In genomic region chr6:113681271-113681670, GRCm38 (mm10) we compare ENCODE assay signal across 9 mouse cellular contexts. TPM values are rescaled to one million over a fixed set of nuclear protein-coding genes. Genes with fewer than 3 reads are reported as not detected.
DNase-seq lines count a peak whose midpoint lies in the region; ATAC-seq and TF ChIP-seq lines count a peak whose summit lies in the region.
"Had no signal": no experiment of that assay in that cellular context is flagged by ENCODE, and none has a peak within 500 bp of the region (broad histone marks: within the 10 kb centered on the region; RNA-seq: fewer than 3 reads in every experiment).

No protein-coding gene starts in this region.

- H3K27me3 ChIP-seq in ES-Bruce4 (ENCODE audit: control insufficient read depth, insufficient read depth, low read length, poor library complexity, severe bottlenecking): no peaks in the 10 kb centered on the region
- H3K27me3 ChIP-seq in heart, postnatal 0 days (ENCODE audit: control insufficient read depth, insufficient read depth, low read length): no peaks in the 10 kb centered on the region
- H3K27me3 ChIP-seq in lung, embryonic 14.5 days (ENCODE audit: insufficient read depth, low read length): no peaks in the 10 kb centered on the region
- H3K27me3 ChIP-seq: limb, embryonic 12.5 days had no signal

- no peak overlapping the region for H3K4me2 ChIP-seq in heart, postnatal 0 days (ENCODE audit: low read depth, low read length)
- no peak overlapping the region for H3K4me2 ChIP-seq in lung, embryonic 14.5 days
- H3K4me2 ChIP-seq: limb, embryonic 12.5 days had no signal

- TF ChIP-seq POLR2A in ES-Bruce4 (IDR thresholded peaks at IDR 0.05; ENCODE audit: insufficient read depth, low read length): no peak
- no peak for TF ChIP-seq POLR2A in bone marrow macrophage, adult 2 months (IDR thresholded peaks at IDR 0.05; ENCODE audit: borderline replicate concordance, low read depth, low read length)

- TF ChIP-seq CTCF in ES-Bruce4 (IDR thresholded peaks at IDR 0.05; ENCODE audit: low read depth, low read length): peak; percentile 98
- TF ChIP-seq CTCF in bone marrow macrophage, adult 2 months (IDR thresholded peaks at IDR 0.05; ENCODE audit: low read depth, low read length): peak; percentile 62
- peak; percentile 91 for TF ChIP-seq CTCF in heart, postnatal 0 days (IDR thresholded peaks at IDR 0.05; ENCODE audit: low read depth)
- peak; percentile 92 for TF ChIP-seq CTCF in lung, embryonic 14.5 days (IDR thresholded peaks at IDR 0.05; ENCODE audit: low read depth)

- no peaks in the 10 kb centered on the region for H3K9me3 ChIP-seq in ES-Bruce4 (replicated peaks; ENCODE audit: control insufficient read depth, insufficient read depth, low read length, poor library complexity, severe bottlenecking)
- no peaks in the 10 kb centered on the region for H3K9me3 ChIP-seq in heart, postnatal 0 days (replicated peaks; ENCODE audit: control insufficient read depth, low read length)
- H3K9me3 ChIP-seq in lung, embryonic 14.5 days (ENCODE audit: low read depth, low read length): no peaks in the 10 kb centered on the region
- H3K9me3 ChIP-seq: limb, embryonic 12.5 days had no signal

- H3K9ac ChIP-seq in ES-Bruce4 (ENCODE audit: low read depth, poor library complexity, severe bottlenecking): no peak overlapping the region
- H3K9ac ChIP-seq in heart, postnatal 0 days (replicated peaks; ENCODE audit: low read depth, low read length): no peak overlapping the region
- H3K9ac ChIP-seq in lung, embryonic 14.5 days: no peak overlapping the region
- H3K9ac ChIP-seq: limb, embryonic 12.5 days had no signal

- no peak overlapping the region for H3K4me3 ChIP-seq in ES-Bruce4 (ENCODE audit: low read depth, low read length)
- H3K4me3 ChIP-seq in bone marrow macrophage, adult 2 months (ENCODE audit: insufficient read depth, low read length): no peak overlapping the region
- H3K4me3 ChIP-seq in heart, postnatal 0 days (ENCODE audit: low read depth, low read length): no peak overlapping the region
- no peak overlapping the region for H3K4me3 ChIP-seq in lung, embryonic 14.5 days (ENCODE audit: low read depth, low read length)
- H3K4me3 ChIP-seq: limb, embryonic 12.5 days had no signal

- ATAC-seq in erythroblast, adult 5-6 weeks (replicated peaks; ENCODE audit: low FRiP score, poor library complexity, severe bottlenecking): peak; percentile 87
- peak; percentile 82 for ATAC-seq in heart, postnatal 0 days (ENCODE audit: insufficient read depth, low read depth)
- ATAC-seq in lung, embryonic 14.5 days (ENCODE audit: insufficient read depth): peak; percentile 66; the same call in 1 of the 2 replicates

- 21% methylated on average over 4 of the region's 4 CpGs for WGBS in heart, postnatal 0 days
- WGBS in lung, embryonic 14.5 days: 20% methylated on average over 4 of the region's 4 CpGs

- H3K4me1 ChIP-seq in ES-Bruce4 (ENCODE audit: control insufficient read depth, insufficient read depth, low read length): peaks cover 8% of the 10 kb centered on the region
- H3K4me1 ChIP-seq in bone marrow macrophage, adult 2 months (ENCODE audit: control insufficient read depth, insufficient read depth, low read length): peaks cover 49% of the 10 kb centered on the region
- H3K4me1 ChIP-seq in heart, postnatal 0 days (ENCODE audit: control insufficient read depth, insufficient read depth): no peaks in the 10 kb centered on the region
- H3K4me1 ChIP-seq in lung, embryonic 14.5 days (ENCODE audit: insufficient read depth): no peaks in the 10 kb centered on the region

- H3K27ac ChIP-seq in ES-Bruce4 (ENCODE audit: insufficient read depth, low read length): no peak overlapping the region
- H3K27ac ChIP-seq in bone marrow macrophage, adult 2 months (ENCODE audit: insufficient read depth, low read depth, low read length): peak overlapping the region; percentile 64
- H3K27ac ChIP-seq in heart, postnatal 0 days (ENCODE audit: low read depth): no peak overlapping the region
- H3K27ac ChIP-seq in lung, embryonic 14.5 days (ENCODE audit: low read depth): no peak overlapping the region
- H3K27ac ChIP-seq: limb, embryonic 12.5 days had no signal

- DNase-seq in heart, postnatal 0 days (ENCODE audit: low spot score): peak; percentile 58
- DNase-seq in layer of hippocampus, adult 11-12 months (ENCODE audit: low spot score): peak; percentile 91
- DNase-seq in lung, embryonic 14.5 days: peak; percentile 86
- DNase-seq in right cerebral cortex, adult 18-20 months: peak; percentile 70
- DNase-seq in urinary bladder, adult 2 months (ENCODE audit: low spot score): peak; percentile 72

- no peaks in the 10 kb centered on the region for H3K36me3 ChIP-seq in ES-Bruce4 (ENCODE audit: control insufficient read depth, insufficient read depth, low read length, poor library complexity, severe bottlenecking)
- H3K36me3 ChIP-seq in heart, postnatal 0 days (replicated peaks; ENCODE audit: control insufficient read depth, insufficient read depth, low read length): no peaks in the 10 kb centered on the region; the same call in 1 of the 2 replicates
- H3K36me3 ChIP-seq in lung, embryonic 14.5 days (ENCODE audit: insufficient read depth): no peaks in the 10 kb centered on the region
- H3K36me3 ChIP-seq: limb, embryonic 12.5 days had no signal

- TF ChIP-seq EP300 in ES-Bruce4 (IDR thresholded peaks at IDR 0.05; ENCODE audit: insufficient read depth, low read depth, low read length): 0 out of 2 replicates have a peak, but pooled peaks have one; percentile 50
- TF ChIP-seq EP300 in heart, postnatal 0 days (IDR thresholded peaks at IDR 0.05; ENCODE audit: low read depth): no peak

RNA-seq across cellular contexts. Expression of gene Tatdn2, which starts 15.6 kb away (rescaled TPM):
- 39.7 and 42.2 TPM in 2 replicates for polyA plus RNA-seq in ES-Bruce4 (2011; ENCODE audit: insufficient read depth, insufficient read length, low read depth, missing spikeins)
- 27.9 and 32.1 TPM in 2 replicates for polyA plus RNA-seq in bone marrow macrophage, adult 2 months (2012; ENCODE audit: insufficient read depth, insufficient read length, missing spikeins)
- 2.9 and 22.8 TPM in 2 replicates for total RNA-seq in erythroblast, adult 5-6 weeks (2015; ENCODE audit: low replicate concordance)
- 36.4 and 49.5 TPM in 2 replicates for total RNA-seq in erythroblast, adult 5-6 weeks (2017; ENCODE audit: low replicate concordance)
- 32.1 and 38.5 TPM in 2 replicates for total RNA-seq in heart, postnatal 0 days (2014; rRNA removed; ENCODE audit: low replicate concordance)
- polyA plus RNA-seq in heart, postnatal 0 days (2015; fragmentation: Nextera tagmentation; extraction: Ambion mirVana): 0.65 and 1.1 TPM in 2 replicates
- 1.2 and 1.5 TPM in 2 replicates for polyA plus RNA-seq in lung, embryonic 14.5 days (2014; fragmentation: Nextera tagmentation; extraction: Ambion mirVana)
- polyA plus RNA-seq in urinary bladder, adult 2 months (2012; rRNA removed): 29.3 and 31.7 TPM in 2 replicates

RNA-seq across cellular contexts. Expression of gene Ghrl, which starts 38.4 kb away (rescaled TPM):
- 2.0 TPM in 1 of 2 replicates, not detected in the other for polyA plus RNA-seq in ES-Bruce4 (2011; ENCODE audit: insufficient read depth, insufficient read length, low read depth, missing spikeins)
- not detected in 2 replicates for polyA plus RNA-seq in bone marrow macrophage, adult 2 months (2012; ENCODE audit: insufficient read depth, insufficient read length, missing spikeins)
- total RNA-seq in erythroblast, adult 5-6 weeks (2015; ENCODE audit: low replicate concordance): not detected in 2 replicates
- total RNA-seq in erythroblast, adult 5-6 weeks (2017; ENCODE audit: low replicate concordance): not detected in 2 replicates
- not detected in 2 replicates for total RNA-seq in heart, postnatal 0 days (2014; rRNA removed; ENCODE audit: low replicate concordance)
- polyA plus RNA-seq in heart, postnatal 0 days (2015; fragmentation: Nextera tagmentation; extraction: Ambion mirVana): 0.23 TPM in 1 of 2 replicates, not detected in the other
- polyA plus RNA-seq in lung, embryonic 14.5 days (2014; fragmentation: Nextera tagmentation; extraction: Ambion mirVana): 0.34 TPM in 1 of 2 replicates, not detected in the other
- polyA plus RNA-seq in urinary bladder, adult 2 months (2012; rRNA removed): 0.15 and 0.23 TPM in 2 replicates

RNA-seq across cellular contexts. Expression of gene Irak2, which starts 43.0 kb away (rescaled TPM):
- polyA plus RNA-seq in ES-Bruce4 (2011; ENCODE audit: insufficient read depth, insufficient read length, low read depth, missing spikeins): 6.6 and 10.1 TPM in 2 replicates
- polyA plus RNA-seq in bone marrow macrophage, adult 2 months (2012; ENCODE audit: insufficient read depth, insufficient read length, missing spikeins): 54.3 and 57.5 TPM in 2 replicates
- total RNA-seq in erythroblast, adult 5-6 weeks (2015; ENCODE audit: low replicate concordance): 18.8 and 56.0 TPM in 2 replicates
- total RNA-seq in erythroblast, adult 5-6 weeks (2017; ENCODE audit: low replicate concordance): 58.7 and 68.4 TPM in 2 replicates
- 7.0 and 23.2 TPM in 2 replicates for total RNA-seq in heart, postnatal 0 days (2014; rRNA removed; ENCODE audit: low replicate concordance)
- 5.8 and 6.3 TPM in 2 replicates for polyA plus RNA-seq in heart, postnatal 0 days (2015; fragmentation: Nextera tagmentation; extraction: Ambion mirVana)
- polyA plus RNA-seq in lung, embryonic 14.5 days (2014; fragmentation: Nextera tagmentation; extraction: Ambion mirVana): 3.1 and 3.6 TPM in 2 replicates
- 69.3 and 91.4 TPM in 2 replicates for polyA plus RNA-seq in urinary bladder, adult 2 months (2012; rRNA removed)

RNA-seq across cellular contexts. Expression of gene Vhl, which starts 57.5 kb away (rescaled TPM):
- polyA plus RNA-seq in ES-Bruce4 (2011; ENCODE audit: insufficient read depth, insufficient read length, low read depth, missing spikeins): 12.9 and 22.0 TPM in 2 replicates
- 27.7 and 30.8 TPM in 2 replicates for polyA plus RNA-seq in bone marrow macrophage, adult 2 months (2012; ENCODE audit: insufficient read depth, insufficient read length, missing spikeins)
- 6.3 and 11.5 TPM in 2 replicates for total RNA-seq in erythroblast, adult 5-6 weeks (2015; ENCODE audit: low replicate concordance)
- total RNA-seq in erythroblast, adult 5-6 weeks (2017; ENCODE audit: low replicate concordance): 3.6 and 8.9 TPM in 2 replicates
- total RNA-seq in heart, postnatal 0 days (2014; rRNA removed; ENCODE audit: low replicate concordance): 23.5 and 24.3 TPM in 2 replicates
- polyA plus RNA-seq in heart, postnatal 0 days (2015; fragmentation: Nextera tagmentation; extraction: Ambion mirVana): 17.2 and 18.0 TPM in 2 replicates
- polyA plus RNA-seq in lung, embryonic 14.5 days (2014; fragmentation: Nextera tagmentation; extraction: Ambion mirVana): 42.2 and 42.7 TPM in 2 replicates
- 14.9 and 22.5 TPM in 2 replicates for polyA plus RNA-seq in urinary bladder, adult 2 months (2012; rRNA removed)

RNA-seq across cellular contexts. Expression of gene Sec13, which starts 59.3 kb away (rescaled TPM):
- polyA plus RNA-seq in ES-Bruce4 (2011; ENCODE audit: insufficient read depth, insufficient read length, low read depth, missing spikeins): 97.2 and 104 TPM in 2 replicates
- polyA plus RNA-seq in bone marrow macrophage, adult 2 months (2012; ENCODE audit: insufficient read depth, insufficient read length, missing spikeins): 52.3 and 59.9 TPM in 2 replicates
- 32.9 and 35.7 TPM in 2 replicates for total RNA-seq in erythroblast, adult 5-6 weeks (2015; ENCODE audit: low replicate concordance)
- total RNA-seq in erythroblast, adult 5-6 weeks (2017; ENCODE audit: low replicate concordance): 29.3 and 45.0 TPM in 2 replicates
- total RNA-seq in heart, postnatal 0 days (2014; rRNA removed; ENCODE audit: low replicate concordance): 141 and 159 TPM in 2 replicates
- polyA plus RNA-seq in heart, postnatal 0 days (2015; fragmentation: Nextera tagmentation; extraction: Ambion mirVana): 165 and 175 TPM in 2 replicates
- polyA plus RNA-seq in lung, embryonic 14.5 days (2014; fragmentation: Nextera tagmentation; extraction: Ambion mirVana): 286 and 295 TPM in 2 replicates
- polyA plus RNA-seq in urinary bladder, adult 2 months (2012; rRNA removed): 142 and 199 TPM in 2 replicates

Comparison
In these comparisons a context has a peak if more than half of its experiments do, and no peak if none do; other contexts are left out.
1. RNA of gene Tatdn2, which starts 15.6 kb away (polyA plus RNA-seq): 39.7 to 42.2 TPM in ES-Bruce4, 27.9 to 32.1 TPM in bone marrow macrophage, adult 2 months and 29.3 to 31.7 TPM in urinary bladder, adult 2 months; 1.2 to 1.5 TPM in lung, embryonic 14.5 days and 0.65 to 1.1 TPM in heart, postnatal 0 days; every median in the first group is over 10 times any median in the second.
2. Peak in every context shown above with its lines, with median percentiles within 50 percentile points of each other: CTCF ChIP-seq, ATAC-seq and DNase-seq.